Mouse (Mus musculus): ENCODE data around the gene Itih5. TPM values are rescaled to one million over a fixed set of nuclear protein-coding genes. Genes with fewer than 3 reads are reported as not detected.

Gene Itih5
- polyA plus RNA-seq, 1 experiment from 2014 or later: 7.7 TPM

DNA sequence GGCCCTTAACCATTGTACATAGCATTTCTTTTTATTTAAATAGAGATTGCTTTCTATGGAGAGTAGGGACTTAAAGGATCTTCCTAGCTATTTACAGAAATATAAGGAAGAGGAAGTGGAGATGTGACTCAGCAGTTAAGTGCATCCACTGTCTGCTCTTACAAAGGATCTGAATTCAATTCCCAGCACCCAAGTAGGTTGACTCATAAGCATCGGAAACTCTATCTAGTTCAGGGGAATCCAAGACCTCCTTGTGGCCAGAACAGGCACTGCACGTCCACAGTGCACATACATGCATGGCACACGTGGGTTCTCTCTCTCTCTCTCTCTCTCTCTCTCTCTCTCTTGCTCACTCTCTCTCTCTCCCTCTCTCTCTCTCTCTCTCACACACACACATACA, 41.8 kb downstream of the Itih5 start:
- Histone ChIP-seq H3K9me3 (ENCODE audit: control insufficient read depth, low read length) (no peaks in the 10 kb centered on the region), H3K4me3 (replicated peaks; ENCODE audit: low read depth, low read length) (no peak overlapping the region), H3K36me3 (ENCODE audit: control insufficient read depth, insufficient read depth, low read length) (no peaks in the 10 kb centered on the region), H3K4me1 (ENCODE audit: control insufficient read depth, insufficient read depth, low read length) (no peaks in the 10 kb centered on the region), H3K4me2 (ENCODE audit: low read length) (no peak overlapping the region), H3K27ac (replicated peaks; ENCODE audit: low read depth, low read length) (no peak overlapping the region), H3K9ac (replicated peaks; ENCODE audit: low read length) (no peak overlapping the region), H3K27me3 (ENCODE audit: control insufficient read depth, insufficient read depth, low read length) (no peaks in the 10 kb centered on the region)
- ATAC-seq (ENCODE audit: low FRiP score, low TSS enrichment) (no peak), DNase-seq (no peak)
- WGBS: 80% methylated on average over 3 of the region's 3 CpGs

DNA sequence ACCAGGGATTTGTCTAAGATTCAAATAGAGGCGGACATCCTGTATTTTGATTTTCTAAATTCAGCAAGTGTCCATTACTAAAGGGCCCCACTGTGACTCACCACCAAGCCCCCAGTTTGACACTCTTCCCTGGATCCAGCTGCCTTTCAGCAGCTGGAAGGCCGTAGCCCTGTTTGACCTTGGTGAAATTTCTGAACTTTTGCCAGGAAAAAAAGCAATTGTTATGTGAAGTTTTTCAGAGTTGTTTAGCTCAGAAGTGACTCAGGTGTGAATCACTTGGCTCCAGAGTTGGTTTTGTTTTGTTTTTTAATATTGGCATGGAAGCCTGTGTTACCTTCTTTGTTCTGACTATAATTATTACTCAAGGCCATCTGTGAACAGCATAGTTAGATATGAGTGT, 46.0 kb downstream of the Itih5 start:
- Histone ChIP-seq H3K9ac (replicated peaks; ENCODE audit: low read length) (no peak overlapping the region), H3K27me3 (ENCODE audit: control insufficient read depth, insufficient read depth, low read length) (no peaks in the 10 kb centered on the region), H3K36me3 (ENCODE audit: control insufficient read depth, insufficient read depth, low read length) (no peaks in the 10 kb centered on the region), H3K4me1 (ENCODE audit: control insufficient read depth, insufficient read depth, low read length) (no peaks in the 10 kb centered on the region), H3K27ac (replicated peaks; ENCODE audit: low read depth, low read length) (no peak overlapping the region), H3K9me3 (ENCODE audit: control insufficient read depth, low read length) (no peaks in the 10 kb centered on the region), H3K4me2 (ENCODE audit: low read length) (no peak overlapping the region), H3K4me3 (replicated peaks; ENCODE audit: low read depth, low read length) (no peak overlapping the region)
- WGBS: 88% methylated on average over 2 of the region's 2 CpGs
- no peak for DNase-seq
- no peak for ATAC-seq (ENCODE audit: low FRiP score, low TSS enrichment)

DNA sequence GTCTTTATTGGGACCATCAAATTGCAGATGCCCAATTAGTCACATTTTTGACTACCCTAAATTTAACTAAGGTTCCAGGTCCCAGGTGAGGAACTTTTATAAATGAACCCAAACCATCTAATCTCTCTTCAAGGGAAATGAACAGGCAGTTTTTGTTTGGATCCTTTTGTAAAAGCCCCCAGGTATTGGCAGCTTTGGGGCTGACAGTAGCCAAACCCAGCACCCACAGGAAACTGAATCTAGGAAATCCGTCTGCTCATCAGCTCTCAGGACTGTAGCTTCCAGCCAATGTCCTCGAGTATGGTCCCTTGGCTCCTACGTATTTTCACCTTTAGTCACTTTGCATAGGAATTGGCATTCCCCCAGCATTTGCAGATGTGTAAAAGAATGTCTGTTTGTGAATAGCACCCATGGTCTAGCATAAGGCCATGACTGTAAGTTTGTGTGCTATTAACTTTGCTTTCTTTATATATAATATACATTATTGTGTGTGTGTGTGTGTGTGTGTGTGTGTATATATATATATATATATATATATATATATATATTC, 47.4 kb downstream of the Itih5 start:
- no peak for DNase-seq
- no peak for ATAC-seq (ENCODE audit: low FRiP score, low TSS enrichment)
- H3K9me3 ChIP-seq (ENCODE audit: control insufficient read depth, low read length): no peaks in the 10 kb centered on the region
- H3K4me1 ChIP-seq (ENCODE audit: control insufficient read depth, insufficient read depth, low read length): no peaks in the 10 kb centered on the region
- H3K4me3 ChIP-seq (replicated peaks; ENCODE audit: low read depth, low read length): no peak overlapping the region
- no peak overlapping the region for H3K4me2 ChIP-seq (ENCODE audit: low read length)
- H3K27ac ChIP-seq (replicated peaks; ENCODE audit: low read depth, low read length): no peak overlapping the region
- H3K36me3 ChIP-seq (ENCODE audit: control insufficient read depth, insufficient read depth, low read length): no peaks in the 10 kb centered on the region
- no peaks in the 10 kb centered on the region for H3K27me3 ChIP-seq (ENCODE audit: control insufficient read depth, insufficient read depth, low read length)
- 74% methylated on average over 3 of the region's 3 CpGs for WGBS
- no peak overlapping the region for H3K9ac ChIP-seq (replicated peaks; ENCODE audit: low read length)

DNA sequence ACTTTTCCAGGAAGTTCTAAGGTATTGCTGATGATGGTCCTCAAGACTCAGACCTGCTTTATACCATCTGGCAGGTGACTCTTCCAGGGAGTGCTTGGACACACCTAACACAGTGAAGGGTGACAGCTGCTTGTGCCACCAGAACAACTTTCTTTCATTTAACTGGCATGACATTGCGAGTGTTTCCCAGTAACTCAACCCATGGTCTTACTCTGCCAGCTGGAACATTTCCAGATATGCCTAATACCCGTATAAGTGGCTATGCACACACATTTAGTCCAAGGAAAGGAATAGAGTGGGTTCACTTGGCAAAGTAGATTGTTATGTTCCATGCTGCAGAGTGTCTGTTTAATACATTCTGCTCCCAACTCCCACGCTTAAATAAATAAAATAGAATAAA, 50.9 kb downstream of the Itih5 start:
- H3K27ac ChIP-seq (replicated peaks; ENCODE audit: low read depth, low read length): no peak overlapping the region
- H3K4me3 ChIP-seq (replicated peaks; ENCODE audit: low read depth, low read length): no peak overlapping the region
- ATAC-seq (ENCODE audit: low FRiP score, low TSS enrichment) (no peak), DNase-seq (no peak)
- H3K9me3 ChIP-seq (ENCODE audit: control insufficient read depth, low read length): no peaks in the 10 kb centered on the region
- WGBS: 83% methylated on average over 3 of the region's 3 CpGs
- no peaks in the 10 kb centered on the region for H3K27me3 ChIP-seq (ENCODE audit: control insufficient read depth, insufficient read depth, low read length)
- H3K9ac ChIP-seq (replicated peaks; ENCODE audit: low read length): no peak overlapping the region
- H3K4me1 ChIP-seq (ENCODE audit: control insufficient read depth, insufficient read depth, low read length): no peaks in the 10 kb centered on the region
- no peak overlapping the region for H3K4me2 ChIP-seq (ENCODE audit: low read length)
- no peaks in the 10 kb centered on the region for H3K36me3 ChIP-seq (ENCODE audit: control insufficient read depth, insufficient read depth, low read length)

DNA sequence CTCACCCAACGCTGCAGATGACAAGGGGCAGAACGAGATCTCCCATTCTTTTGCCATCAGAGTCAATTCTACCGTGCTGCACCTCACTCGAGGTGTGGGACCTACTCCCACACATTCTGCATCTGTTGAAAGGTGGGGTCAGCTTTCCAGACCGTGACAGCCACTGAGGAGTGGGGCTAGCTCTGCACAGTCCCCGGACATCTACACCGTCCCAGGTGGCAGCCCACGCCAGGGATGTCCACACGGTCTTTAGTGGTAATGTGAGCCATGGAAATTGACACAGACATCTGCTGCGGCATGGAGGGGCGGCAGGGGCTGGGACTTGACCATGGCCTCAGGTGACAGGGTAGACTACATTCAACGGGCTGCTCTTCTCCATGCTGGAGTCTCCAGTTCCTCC, 60.1 kb downstream of the Itih5 start:
- Histone ChIP-seq H3K4me3 (replicated peaks; ENCODE audit: low read depth, low read length) (no peak overlapping the region), H3K4me2 (ENCODE audit: low read length) (no peak overlapping the region), H3K27ac (replicated peaks; ENCODE audit: low read depth, low read length) (no peak overlapping the region), H3K9ac (replicated peaks; ENCODE audit: low read length) (no peak overlapping the region), H3K4me1 (ENCODE audit: control insufficient read depth, insufficient read depth, low read length) (peaks cover 8% of the 10 kb centered on the region; the same call in 1 of the 2 replicates), H3K27me3 (ENCODE audit: control insufficient read depth, insufficient read depth, low read length) (no peaks in the 10 kb centered on the region), H3K9me3 (ENCODE audit: control insufficient read depth, low read length) (no peaks in the 10 kb centered on the region), H3K36me3 (ENCODE audit: control insufficient read depth, insufficient read depth, low read length) (no peaks in the 10 kb centered on the region)
- ATAC-seq (ENCODE audit: low FRiP score, low TSS enrichment): no peak
- no peak for DNase-seq
- WGBS: 88% methylated on average over 12 of the region's 12 CpGs

DNA sequence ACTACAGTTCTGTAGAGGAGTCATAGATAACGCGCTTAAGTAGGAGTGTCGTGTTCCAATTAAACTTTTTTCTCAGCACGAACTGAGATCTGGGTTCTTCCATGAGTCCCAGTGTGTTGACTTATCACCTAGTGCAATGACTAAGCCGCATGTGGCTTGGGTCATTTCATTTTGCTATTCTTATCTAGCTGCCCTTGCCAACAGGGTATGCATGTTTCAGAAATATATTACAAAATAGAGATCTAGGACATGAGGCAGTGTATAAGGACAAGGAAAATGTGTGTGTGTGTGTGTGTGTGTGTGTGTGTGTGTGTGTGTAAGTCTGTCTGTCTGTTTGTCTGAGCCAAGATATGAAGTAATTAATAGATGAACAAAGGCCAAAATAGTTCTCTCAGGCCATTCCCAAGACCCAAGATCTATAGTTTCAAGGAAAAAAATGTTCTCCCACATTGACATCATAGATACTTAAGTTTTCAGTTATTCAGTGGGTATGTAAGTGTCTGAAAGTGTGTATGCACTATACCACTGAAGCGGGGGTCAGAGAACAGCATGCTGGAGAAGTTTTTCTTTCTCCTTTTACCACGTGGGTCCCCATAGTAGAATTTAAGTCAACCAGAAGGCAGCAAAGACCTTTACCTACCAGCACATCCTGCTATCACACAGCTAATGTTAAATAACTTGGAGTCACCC, 62.6 kb downstream of the Itih5 start:
- Histone ChIP-seq H3K36me3 (ENCODE audit: control insufficient read depth, insufficient read depth, low read length) (no peaks in the 10 kb centered on the region), H3K4me1 (ENCODE audit: control insufficient read depth, insufficient read depth, low read length) (peaks cover 8% of the 10 kb centered on the region; the same call in 1 of the 2 replicates), H3K9ac (replicated peaks; ENCODE audit: low read length) (no peak overlapping the region), H3K27me3 (ENCODE audit: control insufficient read depth, insufficient read depth, low read length) (no peaks in the 10 kb centered on the region), H3K9me3 (ENCODE audit: control insufficient read depth, low read length) (no peaks in the 10 kb centered on the region), H3K27ac (replicated peaks; ENCODE audit: low read depth, low read length) (no peak overlapping the region), H3K4me2 (ENCODE audit: low read length) (no peak overlapping the region), H3K4me3 (replicated peaks; ENCODE audit: low read depth, low read length) (no peak overlapping the region)
- ATAC-seq (ENCODE audit: low FRiP score, low TSS enrichment): no peak
- DNase-seq: no peak
- 81% methylated on average over 7 of the region's 7 CpGs for WGBS

DNA sequence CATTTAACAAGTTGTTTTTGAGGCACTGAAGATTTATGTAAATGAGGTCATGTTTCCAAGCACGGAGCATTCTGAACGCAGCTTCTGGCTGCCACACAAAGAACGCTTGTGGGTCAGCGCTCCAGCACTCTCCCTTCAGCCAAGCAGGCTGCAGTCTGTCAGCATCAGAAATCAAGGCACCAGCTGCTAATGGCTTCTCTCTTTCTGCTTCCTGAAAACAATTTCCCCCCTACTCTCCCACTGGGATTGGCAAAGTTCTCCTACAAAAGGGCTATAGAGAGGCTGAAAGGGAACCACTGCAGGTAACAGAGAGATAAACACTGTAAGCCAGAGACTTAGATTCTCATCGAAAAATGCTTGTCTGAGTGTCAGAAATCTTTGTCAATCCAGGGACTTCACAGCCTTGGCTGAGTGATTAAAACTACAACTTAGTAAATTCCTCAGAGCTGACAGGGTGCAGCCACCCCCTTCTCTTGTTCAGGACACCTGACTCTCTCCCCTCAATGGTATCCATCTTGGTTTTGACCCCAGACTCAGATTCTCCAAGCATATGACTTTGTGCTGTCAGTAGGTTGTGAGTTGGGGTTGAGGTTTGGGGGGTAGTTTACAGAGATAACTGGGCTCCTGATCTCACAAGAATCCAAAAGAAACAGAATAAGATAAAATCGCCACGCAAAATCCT, 63.3 kb downstream of the Itih5 start:
- WGBS: 30% methylated on average over 7 of the region's 7 CpGs
- H3K27me3 ChIP-seq (ENCODE audit: control insufficient read depth, insufficient read depth, low read length): no peaks in the 10 kb centered on the region
- H3K9me3 ChIP-seq (ENCODE audit: control insufficient read depth, low read length): no peaks in the 10 kb centered on the region
- H3K4me3 ChIP-seq (replicated peaks; ENCODE audit: low read depth, low read length): no peak overlapping the region
- H3K27ac ChIP-seq (replicated peaks; ENCODE audit: low read depth, low read length): no peak overlapping the region
- peak; percentile 63 for DNase-seq
- no peak overlapping the region for H3K4me2 ChIP-seq (ENCODE audit: low read length)
- no peak for ATAC-seq (ENCODE audit: low FRiP score, low TSS enrichment)
- H3K36me3 ChIP-seq (ENCODE audit: control insufficient read depth, insufficient read depth, low read length): no peaks in the 10 kb centered on the region
- H3K9ac ChIP-seq (replicated peaks; ENCODE audit: low read length): no peak overlapping the region
- peaks cover 8% of the 10 kb centered on the region; the same call in 1 of the 2 replicates for H3K4me1 ChIP-seq (ENCODE audit: control insufficient read depth, insufficient read depth, low read length)

DNA sequence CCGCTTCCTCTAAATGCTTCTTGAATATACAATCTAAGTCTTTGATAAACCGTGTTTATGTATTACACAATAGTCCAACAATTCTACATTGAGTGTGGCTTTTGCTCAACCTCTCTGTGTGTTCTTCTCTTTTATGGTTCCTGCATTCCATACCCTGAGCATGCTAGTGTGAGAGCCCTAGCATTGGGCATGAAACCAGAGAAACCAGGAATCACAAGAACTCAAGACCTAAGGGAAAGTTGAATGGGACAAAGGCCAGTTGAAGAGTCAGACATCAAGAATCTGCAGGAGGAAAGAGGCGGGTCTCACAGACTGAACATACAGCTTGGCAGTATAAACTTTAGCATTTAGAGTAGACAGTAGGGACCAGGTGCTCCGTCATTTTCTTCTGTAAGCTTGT, 68.5 kb downstream of the Itih5 start:
- Histone ChIP-seq H3K9me3 (ENCODE audit: control insufficient read depth, low read length) (no peaks in the 10 kb centered on the region), H3K4me2 (ENCODE audit: low read length) (no peak overlapping the region), H3K4me1 (ENCODE audit: control insufficient read depth, insufficient read depth, low read length) (peaks cover 1% of the 10 kb centered on the region; the same call in 1 of the 2 replicates), H3K9ac (replicated peaks; ENCODE audit: low read length) (no peak overlapping the region), H3K4me3 (replicated peaks; ENCODE audit: low read depth, low read length) (no peak overlapping the region), H3K27me3 (ENCODE audit: control insufficient read depth, insufficient read depth, low read length) (no peaks in the 10 kb centered on the region), H3K36me3 (ENCODE audit: control insufficient read depth, insufficient read depth, low read length) (no peaks in the 10 kb centered on the region), H3K27ac (replicated peaks; ENCODE audit: low read depth, low read length) (no peak overlapping the region)
- WGBS: 92% methylated on average over 4 of the region's 4 CpGs
- ATAC-seq (ENCODE audit: low FRiP score, low TSS enrichment) (no peak), DNase-seq (no peak)

DNA sequence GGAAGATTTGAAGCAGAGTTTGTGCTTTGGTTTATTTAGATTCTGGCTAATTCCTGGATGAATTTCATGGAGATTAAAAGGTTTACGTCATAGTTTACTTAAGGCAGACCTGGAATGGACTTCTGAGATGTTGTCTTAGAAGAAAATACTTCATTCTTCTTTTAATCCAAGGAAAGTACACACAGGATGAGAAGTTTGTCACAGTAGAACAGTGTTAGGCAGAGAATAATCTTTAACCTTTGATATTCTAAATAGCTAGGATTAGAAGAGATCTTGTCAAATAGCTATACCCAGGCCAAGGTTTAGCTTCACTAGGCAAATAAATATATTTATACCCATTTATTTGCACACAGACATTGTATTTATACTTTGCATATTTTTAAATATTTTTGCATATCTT, 73.5 kb downstream of the Itih5 start:
- ATAC-seq (ENCODE audit: low FRiP score, low TSS enrichment) (no peak), DNase-seq (no peak)
- no peaks in the 10 kb centered on the region for H3K4me1 ChIP-seq (ENCODE audit: control insufficient read depth, insufficient read depth, low read length)
- no peaks in the 10 kb centered on the region for H3K27me3 ChIP-seq (ENCODE audit: control insufficient read depth, insufficient read depth, low read length)
- 56% methylated on average over 1 of the region's 1 CpGs for WGBS
- no peak overlapping the region for H3K4me2 ChIP-seq (ENCODE audit: low read length)
- no peak overlapping the region for H3K9ac ChIP-seq (replicated peaks; ENCODE audit: low read length)
- H3K27ac ChIP-seq (replicated peaks; ENCODE audit: low read depth, low read length): no peak overlapping the region
- H3K9me3 ChIP-seq (ENCODE audit: control insufficient read depth, low read length): no peaks in the 10 kb centered on the region
- no peak overlapping the region for H3K4me3 ChIP-seq (replicated peaks; ENCODE audit: low read depth, low read length)
- H3K36me3 ChIP-seq (ENCODE audit: control insufficient read depth, insufficient read depth, low read length): no peaks in the 10 kb centered on the region

Measured in midbrain, embryonic 14.5 days (tissue).